Mouse (Mus musculus) neural tube, embryonic 14.5 days (tissue): ENCODE data around the gene Gm4565. TPM values are rescaled to one million over a fixed set of nuclear protein-coding genes. Genes with fewer than 3 reads are reported as not detected.
"Not testable (repeated sequence)": the region's sequence is repeated elsewhere in the genome, so short reads cannot be mapped to it uniquely, and the experiment has no call there.

Source experiments
- ATAC-seq: fragments of 200-750 bp; cut with Nextera tagmentation; 2 replicates; pipeline ENCODE4 v1.8.0; 2017; ENCODE audit warnings: low read depth, mild to moderate bottlenecking, moderate TSS enrichment, moderate library complexity
- H3K27ac ChIP-seq: fragments of 300-500 bp; sonication (generic); 2 replicates; pipeline ENCODE4 v1.5.1; 2014; ENCODE audit warnings: low read depth, mild to moderate bottlenecking, control low read depth, low read length, moderate library complexity, mixed read lengths
- H3K27me3 ChIP-seq: fragments of 300-500 bp; sonication (generic); 2 replicates; pipeline ENCODE4 v1.6.1; 2014; ENCODE audit warnings: low read length; ENCODE audit not compliant: control insufficient read depth, insufficient read depth
- H3K36me3 ChIP-seq: fragments of 300-500 bp; sonication (generic); 2 replicates; pipeline ENCODE4 v1.6.1; 2014; ENCODE audit warnings: low read length, mixed read lengths; ENCODE audit not compliant: control insufficient read depth, insufficient read depth
- H3K4me1 ChIP-seq: fragments of 300-500 bp; sonication (generic); 2 replicates; pipeline ENCODE4 v1.6.1; 2014; ENCODE audit warnings: low read length; ENCODE audit not compliant: control insufficient read depth, insufficient read depth
- H3K4me2 ChIP-seq: fragments of 300-500 bp; sonication (generic); 2 replicates; pipeline ENCODE4 v1.6.1; 2014; ENCODE audit warnings: mild to moderate bottlenecking, low read depth, low read length, control low read depth
- H3K4me3 ChIP-seq: fragments of 300-500 bp; sonication (generic); 2 replicates; pipeline ENCODE4 v1.5.1; 2014; ENCODE audit warnings: low read depth, low read length, control low read depth, mixed read lengths
- H3K9ac ChIP-seq: fragments of 300-500 bp; sonication (generic); replicated peaks from 2 replicates; pipeline ENCODE4 v1.6.1; 2014; ENCODE audit warnings: low read depth, mild to moderate bottlenecking, control low read depth, low read length, mixed read lengths
- H3K9me3 ChIP-seq: fragments of 300-500 bp; sonication (generic); 2 replicates; pipeline ENCODE4 v1.6.1; 2016; ENCODE audit warnings: low read length; ENCODE audit not compliant: control insufficient read depth
- WGBS: fragments of 180-500 bp; shearing (Covaris S2); extraction: QIAGEN DNeasy Blood & Tissue Kit; methylation state at CpG from one replicate; pipeline ENCODE4 v1.1.7; 2014; 5-methylcytosine and 5-hydroxymethylcytosine counted together
- polyA plus RNA-seq: library from polyadenylated mRNA; unstranded; fragments of >200 nt; fragmentation: Nextera tagmentation; extraction: Ambion mirVana; gene quantifications from 2 replicates; pipeline ENCODE4 v1.2.1, GENCODE M21; 2014

The Gm4565 gene
- not detected in 2 replicates for polyA plus RNA-seq

DNA sequence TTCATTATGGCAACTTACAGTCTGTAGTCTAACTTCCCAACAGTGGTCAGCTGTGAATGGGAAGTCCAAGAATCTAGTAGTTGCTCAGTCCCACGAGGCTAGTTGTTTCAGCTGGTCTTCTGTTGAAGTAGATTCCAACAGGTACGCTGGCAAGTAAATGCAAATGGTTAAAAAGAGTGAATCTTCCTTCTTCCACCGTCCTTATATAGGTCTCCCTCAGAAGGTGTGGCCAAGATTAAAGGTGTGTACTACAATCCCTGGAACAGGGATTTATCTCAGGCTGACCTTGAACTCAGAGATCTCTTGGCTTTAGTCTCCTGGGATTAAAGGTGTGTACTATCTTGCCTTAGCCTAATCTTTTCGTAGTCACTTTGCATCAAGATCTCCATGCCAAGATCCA, at the start of gene Gm4565:
Gm4565 (minus strand) TSS at position 101 of the 400 bp plus-strand sequence.
- not testable (repeated sequence) for H3K27me3 ChIP-seq, H3K4me1 ChIP-seq, H3K27ac ChIP-seq, H3K9me3 ChIP-seq, H3K4me3 ChIP-seq, ATAC-seq, H3K9ac ChIP-seq, H3K4me2 ChIP-seq, H3K36me3 ChIP-seq
- 85% methylated on average over 2 of the region's 4 CpGs for WGBS

DNA sequence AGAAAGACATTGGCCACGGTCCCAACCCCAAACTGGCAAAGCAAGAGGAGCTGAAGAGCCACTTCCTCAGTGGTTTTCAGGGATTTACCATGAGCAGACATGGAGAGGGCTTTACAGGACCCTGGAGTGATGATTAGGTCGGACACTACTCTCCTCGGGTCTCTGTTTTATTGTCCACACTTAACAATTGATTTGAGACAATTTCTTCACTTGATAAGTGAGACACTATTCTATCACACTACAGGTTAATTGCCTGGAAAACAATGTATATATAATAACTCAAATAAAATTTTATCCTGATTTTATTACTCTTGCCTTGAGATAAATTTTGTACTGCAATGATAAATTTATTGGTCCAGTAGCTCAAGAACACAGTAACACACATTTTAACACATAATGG, 22.7 kb downstream of the Gm4565 start, which contains the start of gene Gm4201:
Gm4201 (minus strand) TSS at position 101 of the 400 bp plus-strand sequence.
- not testable (repeated sequence) for H3K4me1 ChIP-seq, H3K9ac ChIP-seq, H3K36me3 ChIP-seq, H3K4me3 ChIP-seq, H3K27me3 ChIP-seq, H3K27ac ChIP-seq, H3K4me2 ChIP-seq, H3K9me3 ChIP-seq, ATAC-seq
- WGBS: no CpG with 5 or more reads among the region's 3 CpGs

GRCm38 (mm10) chr7:22534787-22535186, 53.1 kb downstream of the Gm4565 start, which contains the start of gene Gm8677:
TSS of gene Gm8677 (minus strand) at chr7:22534887.
- H3K4me2 ChIP-seq, ATAC-seq, H3K4me1 ChIP-seq, H3K9me3 ChIP-seq, H3K36me3 ChIP-seq, H3K27ac ChIP-seq, H3K27me3 ChIP-seq, H3K9ac ChIP-seq, H3K4me3 ChIP-seq: not testable (repeated sequence)
- WGBS: no CpG with 5 or more reads among the region's 1 CpGs

Other genes with a start within 250 kb of the Gm4565 start
- not detected in 2 replicates for gene Gm8660, start 217.1 kb downstream of the Gm4565 start, polyA plus RNA-seq
- gene Vmn1r148, start 174.5 kb downstream of the Gm4565 start, polyA plus RNA-seq: not detected in 2 replicates
- gene Vmn1r149, start 149.9 kb downstream of the Gm4565 start, polyA plus RNA-seq: not detected in 2 replicates
- not detected in 2 replicates for gene Gm10665, start 124.1 kb downstream of the Gm4565 start, polyA plus RNA-seq
- gene Vmn1r151, start 88.4 kb downstream of the Gm4565 start, polyA plus RNA-seq: not detected in 2 replicates
- not detected in 2 replicates for gene Vmn1r152, start 65.2 kb downstream of the Gm4565 start, polyA plus RNA-seq
- not detected in 2 replicates for gene Gm8677, start 53.2 kb downstream of the Gm4565 start, polyA plus RNA-seq
- not detected in 2 replicates for gene Gm4201, start 22.8 kb downstream of the Gm4565 start, polyA plus RNA-seq
- gene Vmn1r155, start 69.9 kb upstream of the Gm4565 start, polyA plus RNA-seq: not detected in 2 replicates
- not detected in 2 replicates for gene Gm8693, start 104.2 kb upstream of the Gm4565 start, polyA plus RNA-seq
- not detected in 2 replicates for gene Gm4567, start 131.6 kb upstream of the Gm4565 start, polyA plus RNA-seq
- not detected in 2 replicates for gene Vmn1r157, start 173.6 kb upstream of the Gm4565 start, polyA plus RNA-seq
- gene Vmn1r158, start 202.7 kb upstream of the Gm4565 start, polyA plus RNA-seq: not detected in 2 replicates